Mouse (Mus musculus) cerebellum, adult 2 months (tissue): ENCODE results near the gene Fam198b. TPM values are rescaled to one million over a fixed set of nuclear protein-coding genes. Genes with fewer than 3 reads are reported as not detected.

ENCODE experiments used
- DNase-seq, 2 experiments: peaks; one replicate each; pipeline ENCODE4 v3.0.0; 2021
- H3K27ac ChIP-seq: fragments of 200-500 bp; 2 replicates; pipeline ENCODE4 v1.5.1; 2012; ENCODE audit warnings: low read length, control low read depth, inconsistent platforms; ENCODE audit not compliant: insufficient read depth
- H3K27me3 ChIP-seq: fragments of 200-500 bp; 2 replicates; pipeline ENCODE4 v1.6.1; 2012; ENCODE audit warnings: inconsistent platforms, mild to moderate bottlenecking, low read length, moderate library complexity; ENCODE audit not compliant: control insufficient read depth, insufficient read depth
- H3K4me1 ChIP-seq: fragments of 200-500 bp; 2 replicates; pipeline ENCODE4 v1.6.1; 2011; ENCODE audit warnings: low read length; ENCODE audit not compliant: control insufficient read depth, insufficient read depth
- H3K4me3 ChIP-seq: fragments of 200-500 bp; replicated peaks from 2 replicates; pipeline ENCODE3; 2011; ENCODE audit warnings: mild to moderate bottlenecking, low read depth, low read length, control low read depth; ENCODE audit not compliant: insufficient read depth
- CTCF ChIP-seq: fragments of 200-500 bp; IDR thresholded peaks from 2 replicates; pipeline ENCODE4 v1.5.1; 2011; ENCODE audit warnings: low read depth, mild to moderate bottlenecking, control low read depth, low read length, moderate library complexity, borderline replicate concordance; ENCODE audit not compliant: insufficient read depth
- POLR2A ChIP-seq: fragments of 200-500 bp; IDR thresholded peaks from 2 replicates; pipeline ENCODE4 v1.6.1; 2011; ENCODE audit warnings: low read length, control low read depth, borderline replicate concordance; ENCODE audit not compliant: insufficient read depth
- WGBS: fragments of 180-500 bp; shearing (Covaris S2); methylation state at CpG from one replicate; pipeline ENCODE4 v1.1.7; 2018; 5-methylcytosine and 5-hydroxymethylcytosine counted together
- polyA plus RNA-seq: library from polyadenylated mRNA; depleted of rRNA; stranded (reverse); fragments of >200 nt; gene quantifications from 2 replicates; pipeline ENCODE4 v1.2.3, GENCODE M21; 2012

Gene Fam198b
- polyA plus RNA-seq, 1 experiment = 1.5 TPM

GRCm38 (mm10) chr3:79914012-79914411, 29.7 kb downstream of the Fam198b start:
- no peak for DNase-seq
- Histone ChIP-seq H3K27me3 (no peaks in the 10 kb centered on the region), H3K27ac (no peak overlapping the region), H3K4me3 (no peak overlapping the region), H3K4me1 (no peaks in the 10 kb centered on the region)
- 96% methylated on average over 5 of the region's 5 CpGs for WGBS
- TF ChIP-seq CTCF (no peak), POLR2A (no peak)

GRCm38 (mm10) chr3:79916185-79916584, 31.9 kb downstream of the Fam198b start:
- H3K4me1 ChIP-seq = no peaks in the 10 kb centered on the region
- DNase-seq = no peak
- WGBS = 85% methylated on average over 5 of the region's 5 CpGs
- no peaks in the 10 kb centered on the region for H3K27me3 ChIP-seq
- no peak overlapping the region for H3K4me3 ChIP-seq
- TF ChIP-seq POLR2A = no peak
- no peak for TF ChIP-seq CTCF
- H3K27ac ChIP-seq = no peak overlapping the region

- H3K4me3 ChIP-seq = no peak overlapping the region
- TF ChIP-seq POLR2A (no peak), CTCF (no peak)
- no peaks in the 10 kb centered on the region for H3K4me1 ChIP-seq
- no peak for DNase-seq
- no peaks in the 10 kb centered on the region for H3K27me3 ChIP-seq
- no peak overlapping the region for H3K27ac ChIP-seq
Observed at GRCm38 (mm10) chr3:79918761-79919160, 34.4 kb downstream of the Fam198b start.

GRCm38 (mm10) chr3:79925950-79926697, 41.8 kb downstream of the Fam198b start:
- TF ChIP-seq POLR2A = no peak
- TF ChIP-seq CTCF = no peak
- no peak for DNase-seq
- Histone ChIP-seq H3K4me1 (no peaks in the 10 kb centered on the region), H3K4me3 (no peak overlapping the region), H3K27ac (no peak overlapping the region), H3K27me3 (no peaks in the 10 kb centered on the region)
- 63% methylated on average over 5 of the region's 5 CpGs for WGBS

- TF ChIP-seq CTCF (no peak), POLR2A (no peak)
- H3K27ac ChIP-seq = no peak overlapping the region
- no peak for DNase-seq
- WGBS = 83% methylated on average over 4 of the region's 4 CpGs
- H3K4me3 ChIP-seq = no peak overlapping the region
- no peaks in the 10 kb centered on the region for H3K4me1 ChIP-seq
- no peaks in the 10 kb centered on the region for H3K27me3 ChIP-seq
Observed at GRCm38 (mm10) chr3:79927050-79927449, 42.7 kb downstream of the Fam198b start.

GRCm38 (mm10) chr3:79928409-79928808, 44.1 kb downstream of the Fam198b start:
- Histone ChIP-seq H3K4me1 (no peaks in the 10 kb centered on the region), H3K27ac (no peak overlapping the region), H3K27me3 (no peaks in the 10 kb centered on the region), H3K4me3 (no peak overlapping the region)
- 85% methylated on average over 5 of the region's 5 CpGs for WGBS
- DNase-seq = no peak
- TF ChIP-seq CTCF = no peak
- TF ChIP-seq POLR2A = no peak

GRCm38 (mm10) chr3:79930141-79930744, 45.9 kb downstream of the Fam198b start:
- no peak overlapping the region for H3K27ac ChIP-seq

GRCm38 (mm10) chr3:79936213-79936612, 51.9 kb downstream of the Fam198b start:
- no peaks in the 10 kb centered on the region for H3K4me1 ChIP-seq
- no peak overlapping the region for H3K27ac ChIP-seq
- H3K4me3 ChIP-seq = no peak overlapping the region
- DNase-seq = no peak
- TF ChIP-seq POLR2A (no peak), CTCF (no peak)
- WGBS = 68% methylated on average over 6 of the region's 6 CpGs
- no peaks in the 10 kb centered on the region for H3K27me3 ChIP-seq

More at GRCm38 (mm10) chr3:79930141-79930744, 45.9 kb downstream of the Fam198b start:
- Histone ChIP-seq H3K27me3 (no peaks in the 10 kb centered on the region), H3K4me1 (no peaks in the 10 kb centered on the region), H3K4me3 (no peak overlapping the region)
- no peak for DNase-seq
- WGBS = 15% methylated on average over 7 of the region's 7 CpGs
- TF ChIP-seq POLR2A (no peak), CTCF (no peak)

- Histone ChIP-seq H3K4me3 (no peak overlapping the region), H3K4me1 (no peaks in the 10 kb centered on the region), H3K27ac (no peak overlapping the region), H3K27me3 (no peaks in the 10 kb centered on the region)
- TF ChIP-seq CTCF (no peak), POLR2A (no peak)
- 80% methylated on average over 3 of the region's 3 CpGs for WGBS
- no peak for DNase-seq
Observed at GRCm38 (mm10) chr3:79936730-79937447, 52.6 kb downstream of the Fam198b start.
